Mouse (Mus musculus): Measurements from ENCODE around the gene Armcx5. TPM values are rescaled to one million over a fixed set of nuclear protein-coding genes. Genes with fewer than 3 reads are reported as not detected.
"Not testable (repeated sequence)": the region's sequence is repeated elsewhere in the genome, so short reads cannot be mapped to it uniquely, and the experiment has no call there.

The Armcx5 gene
- polyA plus RNA-seq, 1 experiment from 2014 or later, result 2.9 TPM

GRCm38 (mm10) chrX:135745376-135745775 lies 2.8 kb downstream of the Armcx5 start:
- H3K9ac ChIP-seq (ENCODE audit: low read depth, low read length); H3K4me2 ChIP-seq (ENCODE audit: low read depth, low read length); ATAC-seq (ENCODE audit: low read depth); H3K9me3 ChIP-seq (replicated peaks; ENCODE audit: control insufficient read depth, low read length); H3K4me1 ChIP-seq (ENCODE audit: control insufficient read depth, low read depth, low read length); H3K27me3 ChIP-seq (ENCODE audit: control insufficient read depth, insufficient read depth, low read depth, low read length); H3K36me3 ChIP-seq (ENCODE audit: control insufficient read depth, insufficient read depth); H3K4me3 ChIP-seq (ENCODE audit: low read depth, low read length); H3K27ac ChIP-seq (ENCODE audit: low read length): not testable (repeated sequence)
- 74% methylated on average over 3 of the region's 3 CpGs for WGBS (ENCODE audit: insufficient replicate concordance)

GRCm38 (mm10) chrX:135752832-135753231 lies 10.3 kb downstream of the Armcx5 start:
- H3K9me3 ChIP-seq (replicated peaks; ENCODE audit: control insufficient read depth, low read length), result no peaks in the 10 kb centered on the region
- H3K27ac ChIP-seq (ENCODE audit: low read length), result no peak overlapping the region
- 5% methylated on average over 2 of the region's 2 CpGs for WGBS (ENCODE audit: insufficient replicate concordance)
- no peaks in the 10 kb centered on the region for H3K4me1 ChIP-seq (ENCODE audit: control insufficient read depth, low read depth, low read length)
- H3K27me3 ChIP-seq (ENCODE audit: control insufficient read depth, insufficient read depth, low read depth, low read length), result no peaks in the 10 kb centered on the region
- H3K9ac ChIP-seq (ENCODE audit: low read depth, low read length), result no peak overlapping the region
- 0 out of 2 replicates have a peak, but pooled peaks cover 2% of the 10 kb centered on the region for H3K36me3 ChIP-seq (ENCODE audit: control insufficient read depth, insufficient read depth)
- H3K4me3 ChIP-seq (ENCODE audit: low read depth, low read length), result no peak overlapping the region
- no peak for ATAC-seq (ENCODE audit: low read depth)
- no peak overlapping the region for H3K4me2 ChIP-seq (ENCODE audit: low read depth, low read length)

GRCm38 (mm10) chrX:135761707-135762106 lies 19.2 kb downstream of the Armcx5 start:
- no peaks in the 10 kb centered on the region for H3K9me3 ChIP-seq (replicated peaks; ENCODE audit: control insufficient read depth, low read length)
- H3K9ac ChIP-seq (ENCODE audit: low read depth, low read length), result no peak overlapping the region
- no peaks in the 10 kb centered on the region for H3K36me3 ChIP-seq (ENCODE audit: control insufficient read depth, insufficient read depth)
- H3K27me3 ChIP-seq (ENCODE audit: control insufficient read depth, insufficient read depth, low read depth, low read length), result no peaks in the 10 kb centered on the region
- H3K4me2 ChIP-seq (ENCODE audit: low read depth, low read length), result no peak overlapping the region
- no peak for ATAC-seq (ENCODE audit: low read depth)
- H3K4me1 ChIP-seq (ENCODE audit: control insufficient read depth, low read depth, low read length), result no peaks in the 10 kb centered on the region
- H3K27ac ChIP-seq (ENCODE audit: low read length), result no peak overlapping the region
- no peak overlapping the region for H3K4me3 ChIP-seq (ENCODE audit: low read depth, low read length)

GRCm38 (mm10) chrX:135768043-135768548 lies 25.6 kb downstream of the Armcx5 start:
- H3K9me3 ChIP-seq (replicated peaks; ENCODE audit: control insufficient read depth, low read length), result no peaks in the 10 kb centered on the region
- no peaks in the 10 kb centered on the region for H3K4me1 ChIP-seq (ENCODE audit: control insufficient read depth, low read depth, low read length)
- no peak overlapping the region for H3K27ac ChIP-seq (ENCODE audit: low read length)
- no peak for ATAC-seq (ENCODE audit: low read depth)
- 41% methylated on average over 3 of the region's 3 CpGs for WGBS (ENCODE audit: insufficient replicate concordance)
- no peak overlapping the region for H3K4me3 ChIP-seq (ENCODE audit: low read depth, low read length)
- no peak overlapping the region for H3K4me2 ChIP-seq (ENCODE audit: low read depth, low read length)
- no peaks in the 10 kb centered on the region for H3K27me3 ChIP-seq (ENCODE audit: control insufficient read depth, insufficient read depth, low read depth, low read length)
- H3K36me3 ChIP-seq (ENCODE audit: control insufficient read depth, insufficient read depth), result no peaks in the 10 kb centered on the region
- no peak overlapping the region for H3K9ac ChIP-seq (ENCODE audit: low read depth, low read length)

- H3K9me3 ChIP-seq (replicated peaks; ENCODE audit: control insufficient read depth, low read length), result no peaks in the 10 kb centered on the region
- WGBS (ENCODE audit: insufficient replicate concordance), result 51% methylated on average over 2 of the region's 2 CpGs
- no peaks in the 10 kb centered on the region for H3K27me3 ChIP-seq (ENCODE audit: control insufficient read depth, insufficient read depth, low read depth, low read length)
- no peaks in the 10 kb centered on the region for H3K4me1 ChIP-seq (ENCODE audit: control insufficient read depth, low read depth, low read length)
- no peak overlapping the region for H3K4me3 ChIP-seq (ENCODE audit: low read depth, low read length)
- no peak overlapping the region for H3K4me2 ChIP-seq (ENCODE audit: low read depth, low read length)
- H3K9ac ChIP-seq (ENCODE audit: low read depth, low read length), result no peak overlapping the region
- ATAC-seq (ENCODE audit: low read depth), result no peak
- H3K36me3 ChIP-seq (ENCODE audit: control insufficient read depth, insufficient read depth), result no peaks in the 10 kb centered on the region
- no peak overlapping the region for H3K27ac ChIP-seq (ENCODE audit: low read length)
Measured at GRCm38 (mm10) chrX:135768565-135768964, 26.0 kb downstream of the Armcx5 start.

GRCm38 (mm10) chrX:135791536-135791935 lies 49.0 kb downstream of the Armcx5 start:
- no peak overlapping the region for H3K4me2 ChIP-seq (ENCODE audit: low read depth, low read length)
- H3K4me3 ChIP-seq (ENCODE audit: low read depth, low read length), result no peak overlapping the region
- no peaks in the 10 kb centered on the region for H3K36me3 ChIP-seq (ENCODE audit: control insufficient read depth, insufficient read depth)
- H3K4me1 ChIP-seq (ENCODE audit: control insufficient read depth, low read depth, low read length), result no peaks in the 10 kb centered on the region
- H3K27ac ChIP-seq (ENCODE audit: low read length), result no peak overlapping the region
- no peaks in the 10 kb centered on the region for H3K9me3 ChIP-seq (replicated peaks; ENCODE audit: control insufficient read depth, low read length)
- ATAC-seq (ENCODE audit: low read depth), result no peak
- H3K27me3 ChIP-seq (ENCODE audit: control insufficient read depth, insufficient read depth, low read depth, low read length), result no peaks in the 10 kb centered on the region
- H3K9ac ChIP-seq (ENCODE audit: low read depth, low read length), result no peak overlapping the region

GRCm38 (mm10) chrX:135792326-135792725 lies 49.8 kb downstream of the Armcx5 start:
- no peaks in the 10 kb centered on the region for H3K9me3 ChIP-seq (replicated peaks; ENCODE audit: control insufficient read depth, low read length)
- H3K4me2 ChIP-seq (ENCODE audit: low read depth, low read length), result no peak overlapping the region
- H3K4me1 ChIP-seq (ENCODE audit: control insufficient read depth, low read depth, low read length), result no peaks in the 10 kb centered on the region
- H3K27ac ChIP-seq (ENCODE audit: low read length), result no peak overlapping the region
- no peak overlapping the region for H3K9ac ChIP-seq (ENCODE audit: low read depth, low read length)
- WGBS (ENCODE audit: insufficient replicate concordance), result 61% methylated on average over 6 of the region's 6 CpGs
- no peaks in the 10 kb centered on the region for H3K27me3 ChIP-seq (ENCODE audit: control insufficient read depth, insufficient read depth, low read depth, low read length)
- no peak overlapping the region for H3K4me3 ChIP-seq (ENCODE audit: low read depth, low read length)
- no peaks in the 10 kb centered on the region for H3K36me3 ChIP-seq (ENCODE audit: control insufficient read depth, insufficient read depth)
- ATAC-seq (ENCODE audit: low read depth), result no peak

GRCm38 (mm10) chrX:135795591-135796304 lies 53.2 kb downstream of the Armcx5 start:
- H3K9ac ChIP-seq (ENCODE audit: low read depth, low read length), result not testable (repeated sequence)

GRCm38 (mm10) chrX:135796305-135797211 lies 54.0 kb downstream of the Armcx5 start:
- H3K27me3 ChIP-seq (ENCODE audit: control insufficient read depth, insufficient read depth, low read depth, low read length); H3K27ac ChIP-seq (ENCODE audit: low read length); H3K36me3 ChIP-seq (ENCODE audit: control insufficient read depth, insufficient read depth); H3K9me3 ChIP-seq (replicated peaks; ENCODE audit: control insufficient read depth, low read length); H3K4me1 ChIP-seq (ENCODE audit: control insufficient read depth, low read depth, low read length): not testable (repeated sequence)
- WGBS (ENCODE audit: insufficient replicate concordance), result 14% methylated on average over 25 of the region's 26 CpGs
- peak; percentile 35 for ATAC-seq (ENCODE audit: low read depth)
- peak overlapping the region; percentile 54 for H3K4me2 ChIP-seq (ENCODE audit: low read depth, low read length)
- H3K4me3 ChIP-seq (ENCODE audit: low read depth, low read length), result peak overlapping the region; percentile 47
- H3K9ac ChIP-seq (ENCODE audit: low read depth, low read length), result peak overlapping the region; percentile 16; the same call in 1 of the 2 replicates

More at GRCm38 (mm10) chrX:135795591-135796304, 53.2 kb downstream of the Armcx5 start:
- Histone ChIP-seq H3K4me3 (ENCODE audit: low read depth, low read length) (peak overlapping the region; percentile 47), H3K4me2 (ENCODE audit: low read depth, low read length) (peak overlapping the region; percentile 54; the same call in 1 of the 2 replicates)
- not testable (repeated sequence) for H3K27me3 ChIP-seq (ENCODE audit: control insufficient read depth, insufficient read depth, low read depth, low read length); H3K9me3 ChIP-seq (replicated peaks; ENCODE audit: control insufficient read depth, low read length); H3K27ac ChIP-seq (ENCODE audit: low read length); H3K36me3 ChIP-seq (ENCODE audit: control insufficient read depth, insufficient read depth); H3K4me1 ChIP-seq (ENCODE audit: control insufficient read depth, low read depth, low read length)
- WGBS (ENCODE audit: insufficient replicate concordance), result 32% methylated on average over 20 of the region's 27 CpGs
- peak; percentile 61 for ATAC-seq (ENCODE audit: low read depth)

Measured in liver, embryonic 16.5 days (tissue).